Mouse (Mus musculus): ENCODE results near the gene Spon2. TPM values are rescaled to one million over a fixed set of nuclear protein-coding genes. Genes with fewer than 3 reads are reported as not detected.

The Spon2 gene
- polyA plus RNA-seq, 1 experiment from 2014 or later, result 79.4 TPM

Other genes starting within 250 kb of the Spon2 start
- gene Ywhah, start 199.6 kb downstream of the Spon2 start, polyA plus RNA-seq (2014; fragmentation: Nextera tagmentation; extraction: Ambion mirVana), result 438 and 448 TPM in 2 replicates
- gene Slc5a1, start 114.2 kb downstream of the Spon2 start, polyA plus RNA-seq (2014; fragmentation: Nextera tagmentation; extraction: Ambion mirVana), result not detected in 2 replicates
- gene Ctbp1, start 56.5 kb upstream of the Spon2 start, polyA plus RNA-seq (2014; fragmentation: Nextera tagmentation; extraction: Ambion mirVana), result 238 and 245 TPM in 2 replicates
- gene Maea, start 117.1 kb upstream of the Spon2 start, polyA plus RNA-seq (2014; fragmentation: Nextera tagmentation; extraction: Ambion mirVana), result 133 and 140 TPM in 2 replicates
- gene Uvssa, start 160.1 kb upstream of the Spon2 start, polyA plus RNA-seq (2014; fragmentation: Nextera tagmentation; extraction: Ambion mirVana), result 4.5 and 4.9 TPM in 2 replicates
- not detected in 2 replicates for gene Nkx1-1, start 215.5 kb upstream of the Spon2 start, polyA plus RNA-seq (2014; fragmentation: Nextera tagmentation; extraction: Ambion mirVana)